Mouse (Mus musculus) central nervous system, embryonic 18 days (tissue): ENCODE results near the gene G430095P16Rik. TPM values are rescaled to one million over a fixed set of nuclear protein-coding genes. Genes with fewer than 3 reads are reported as not detected.

Source experiments
- polyA plus RNA-seq: library from polyadenylated mRNA; depleted of rRNA; stranded (reverse); fragments of >200 nt; gene quantifications from 2 replicates; pipeline ENCODE4 v1.2.3, GENCODE M21; 2012; rRNA removed

The G430095P16Rik gene
- 0.32 and 0.47 TPM in 2 replicates for polyA plus RNA-seq

GRCm38 (mm10) chr8:84722850-84723570, at the start of gene G430095P16Rik:
Gene G430095P16Rik (plus strand): TSS chr8:84723007.

GRCm38 (mm10) chr8:84686191-84687002, 36.4 kb upstream of the G430095P16Rik start, which contains the start of gene Trmt1:
Gene Trmt1 (plus strand): TSS chr8:84686307.

GRCm38 (mm10) chr8:84687705-84688100, 35.1 kb upstream of the G430095P16Rik start, which contains the start of gene Nacc1:
Gene Nacc1 (minus strand): TSS chr8:84687862.

DNA sequence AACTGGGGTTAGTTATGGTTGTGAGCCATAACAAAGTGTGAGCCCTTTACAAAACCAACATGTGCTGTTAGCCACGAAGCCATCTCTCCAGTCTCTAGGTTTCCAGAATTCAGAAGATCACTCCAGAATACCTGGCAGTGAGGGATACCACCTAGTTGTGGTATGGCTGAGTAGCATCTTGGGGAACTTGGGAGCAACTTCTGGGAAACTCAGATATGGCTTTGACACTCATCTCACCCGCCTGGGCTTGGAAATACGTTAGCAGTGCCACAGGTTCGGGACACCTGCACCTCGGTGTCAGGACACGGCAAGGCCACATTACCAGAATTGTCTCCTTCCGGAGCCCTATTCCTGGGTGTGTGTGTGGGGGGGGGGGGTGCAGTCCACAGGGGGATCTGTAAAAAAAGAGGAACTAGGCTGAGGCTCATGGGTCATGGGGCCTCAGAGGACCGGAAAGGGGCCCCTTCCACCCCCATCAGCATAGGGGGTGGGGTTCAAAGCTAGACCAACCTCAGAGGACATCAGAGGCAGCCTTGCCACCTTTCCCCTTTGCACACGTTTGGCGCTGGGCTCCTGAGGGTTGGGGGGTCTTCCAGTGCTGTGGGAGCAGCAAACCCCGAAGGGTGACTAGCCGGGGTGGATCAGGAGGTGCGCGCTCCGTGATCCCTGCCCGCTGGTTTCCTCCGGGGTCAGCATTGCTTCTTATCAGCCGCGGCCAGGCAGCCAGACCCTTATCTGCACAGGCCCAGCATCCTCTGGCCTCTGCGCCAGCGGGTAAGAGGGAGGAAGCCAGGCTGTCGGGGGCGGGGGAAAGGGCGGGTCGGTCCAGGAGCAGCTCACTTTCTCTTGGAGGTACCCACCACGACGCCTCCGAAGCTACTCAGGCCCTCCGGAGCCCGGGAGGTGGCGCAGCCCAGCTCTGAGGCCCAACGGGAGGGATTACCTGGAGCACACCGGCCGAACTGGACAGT, 21.6 kb upstream of the G430095P16Rik start, which contains the start of gene Lyl1:
Gene Lyl1, plus strand, starts transcription at position 517 of the 971 bp plus-strand sequence.

Other genes starting within 250 kb of the G430095P16Rik start
- 4.8 and 5.3 TPM in 2 replicates for gene Ier2, start 60.2 kb upstream of the G430095P16Rik start, polyA plus RNA-seq
- 140 and 147 TPM in 2 replicates for gene Trmt1, start 36.7 kb upstream of the G430095P16Rik start, polyA plus RNA-seq
- 54.4 and 58.8 TPM in 2 replicates for gene Nacc1, start 35.1 kb upstream of the G430095P16Rik start, polyA plus RNA-seq
- 3.0 and 3.1 TPM in 2 replicates for gene Lyl1, start 21.6 kb upstream of the G430095P16Rik start, polyA plus RNA-seq
- gene Nfix, start 77.3 kb downstream of the G430095P16Rik start, polyA plus RNA-seq, result 45.9 and 59.1 TPM in 2 replicates
- gene Dand5, start 99.8 kb downstream of the G430095P16Rik start, polyA plus RNA-seq, result 9.1 and 10.1 TPM in 2 replicates
- gene Gadd45gip1, start 108.5 kb downstream of the G430095P16Rik start, polyA plus RNA-seq, result 30.8 and 35.2 TPM in 2 replicates
- gene Rad23a, start 117.7 kb downstream of the G430095P16Rik start, polyA plus RNA-seq, result 52.2 and 59.0 TPM in 2 replicates
- 521 and 537 TPM in 2 replicates for gene Calr, start 123.9 kb downstream of the G430095P16Rik start, polyA plus RNA-seq
- 116 and 119 TPM in 2 replicates for gene Farsa, start 134.0 kb downstream of the G430095P16Rik start, polyA plus RNA-seq
- gene Syce2, start 149.1 kb downstream of the G430095P16Rik start, polyA plus RNA-seq, result 31.6 and 36.2 TPM in 2 replicates
- 50.4 and 56.7 TPM in 2 replicates for gene Gcdh, start 170.9 kb downstream of the G430095P16Rik start, polyA plus RNA-seq
- 0.32 and 0.45 TPM in 2 replicates for gene Klf1, start 178.9 kb downstream of the G430095P16Rik start, polyA plus RNA-seq
- 3.3 TPM in 2 replicates for gene Dnase2a, start 185.6 kb downstream of the G430095P16Rik start, polyA plus RNA-seq
- gene Mast1, start 214.4 kb downstream of the G430095P16Rik start, polyA plus RNA-seq, result 122 and 141 TPM in 2 replicates
- 8.7 and 10.8 TPM in 2 replicates for gene Rtbdn, start 224.0 kb downstream of the G430095P16Rik start, polyA plus RNA-seq
- 0.75 TPM in 1 of 2 replicates, not detected in the other for gene Gm49661, start 246.4 kb downstream of the G430095P16Rik start, polyA plus RNA-seq
- gene Prdx2, start 246.6 kb downstream of the G430095P16Rik start, polyA plus RNA-seq, result 668 and 713 TPM in 2 replicates
- 41.1 and 47.4 TPM in 2 replicates for gene Rnaseh2a, start 246.8 kb downstream of the G430095P16Rik start, polyA plus RNA-seq